Mouse (Mus musculus) layer of hippocampus, postnatal 10 days (tissue): ENCODE results near the gene Tmf1. TPM values are rescaled to one million over a fixed set of nuclear protein-coding genes. Genes with fewer than 3 reads are reported as not detected.

Experiments
- DNase-seq, 2 experiments: peaks; one replicate each; pipeline ENCODE4 v3.0.0; 2021; ENCODE audit warnings: low spot score in 2 of 2
- total RNA-seq, 2 experiments: library from RNA; stranded (reverse); gene quantifications; 2 replicates each; pipeline ENCODE4 v1.2.3; 2021

Tmf1 gene
- total RNA-seq, 2 experiments from 2014 or later = 52.0 to 56.3 TPM

DNA sequence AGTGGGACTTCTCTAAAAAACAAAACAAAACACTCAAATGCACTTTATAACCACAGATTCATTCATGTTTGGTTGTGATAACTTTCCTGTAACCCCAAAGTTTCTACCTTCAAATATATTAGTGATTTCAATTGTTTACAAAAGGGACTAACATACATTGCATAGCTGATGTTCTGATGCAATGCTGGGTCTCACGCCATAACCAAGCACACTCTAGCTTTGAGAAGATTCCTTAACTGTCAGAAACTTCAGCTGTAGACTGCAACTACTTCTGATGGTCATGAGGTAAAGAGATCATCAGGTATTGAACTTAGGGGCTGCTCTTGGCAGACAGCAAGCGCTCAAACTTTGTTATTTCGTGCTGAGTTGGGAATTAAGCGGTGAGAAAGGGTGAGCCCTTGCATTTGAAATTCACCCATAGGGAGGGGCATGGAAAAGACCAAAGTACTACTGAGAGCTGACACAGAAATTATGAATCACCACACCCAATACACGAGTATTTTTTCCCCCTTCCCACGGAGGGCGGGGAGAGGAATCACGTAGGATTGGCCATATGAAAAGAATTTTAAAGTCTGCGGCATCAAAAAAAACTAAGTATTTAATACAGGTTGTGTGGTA lies 25.4 kb upstream of the Tmf1 start:
- no peak for DNase-seq

DNA sequence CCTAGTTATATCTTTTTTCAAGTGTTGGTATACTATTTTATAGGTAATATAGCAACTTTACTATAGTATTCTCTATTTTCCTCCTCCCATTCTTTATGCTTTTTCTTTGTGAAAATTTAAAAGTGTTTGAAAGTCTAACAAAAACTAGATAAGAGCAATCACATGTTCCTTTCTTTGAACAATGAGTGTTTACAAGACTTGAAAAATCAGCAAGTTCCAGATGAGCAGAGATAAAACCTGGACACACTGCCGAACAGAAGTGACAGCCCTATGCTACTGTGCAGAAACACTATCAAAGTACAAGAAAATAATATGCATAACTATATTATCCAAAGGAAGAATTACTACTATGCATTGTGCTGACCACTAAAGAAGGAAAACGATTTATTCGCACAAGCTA lies 23.6 kb upstream of the Tmf1 start:
- DNase-seq = no peak

GRCm38 (mm10) chr6:97200437-97200836 lies 21.5 kb upstream of the Tmf1 start:
- no peak for DNase-seq

GRCm38 (mm10) chr6:97179367-97179828 lies 476 bp upstream of the Tmf1 start:
- DNase-seq = no peak

DNA sequence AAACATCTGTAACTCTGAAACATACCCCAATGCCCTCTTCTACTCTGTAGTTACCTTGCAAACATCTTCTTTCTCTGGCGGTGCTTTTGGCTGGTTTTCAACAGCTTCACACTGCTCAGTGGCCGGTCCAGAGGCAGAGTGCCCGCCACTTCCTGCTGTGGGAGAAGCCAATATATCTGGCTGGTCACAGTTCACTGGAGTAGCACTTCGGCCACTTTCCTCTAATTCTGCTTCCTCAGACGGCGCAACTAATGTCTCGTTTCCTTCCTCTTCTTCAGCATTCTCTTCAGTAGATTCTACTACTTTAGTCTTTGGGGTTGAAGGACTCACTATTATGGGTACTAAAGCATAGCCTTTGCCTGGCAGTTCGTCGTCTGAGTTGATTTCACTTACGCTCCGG lies 3.2 kb downstream of the Tmf1 start:
- peak in 1 of 2 experiments; percentile 17 for DNase-seq

DNA sequence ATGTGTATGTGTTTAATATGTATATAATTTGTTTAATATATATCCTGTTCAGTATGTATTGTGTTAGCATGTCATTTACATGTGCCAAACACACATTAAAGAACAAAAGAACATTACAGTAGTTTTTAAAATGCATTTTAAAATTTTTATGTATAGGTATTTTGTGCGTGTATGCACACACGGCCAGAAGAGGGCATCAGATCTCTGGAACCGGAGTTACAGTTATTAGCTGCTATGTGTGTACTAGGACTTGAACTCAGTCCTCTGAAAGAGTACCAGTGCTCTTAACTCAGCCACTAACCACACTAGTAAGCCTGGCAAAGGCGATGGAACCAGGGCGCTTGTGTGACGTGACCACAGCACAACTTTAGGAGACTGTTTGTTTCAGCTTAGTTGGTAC lies 28.8 kb downstream of the Tmf1 start:
- DNase-seq = no peak

DNA sequence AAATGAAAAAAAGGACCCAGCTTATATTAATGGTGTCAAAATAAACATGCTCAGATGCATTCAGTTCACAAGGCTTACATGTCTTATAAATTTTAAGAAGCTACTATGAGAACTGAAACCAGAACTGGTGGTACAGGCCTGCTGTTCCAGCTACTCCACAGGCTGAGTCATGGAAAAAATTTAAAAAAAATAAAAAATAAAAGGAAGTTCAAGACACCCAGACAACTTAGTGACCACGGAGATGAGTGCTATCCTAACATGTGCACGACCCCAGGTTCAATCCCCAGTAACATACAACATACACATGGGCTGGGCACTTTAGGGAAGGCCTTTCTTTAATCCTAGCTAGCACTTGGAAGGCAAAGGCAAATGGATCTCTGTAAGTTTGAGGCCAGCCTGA lies 29.2 kb downstream of the Tmf1 start:
- no peak for DNase-seq

DNA sequence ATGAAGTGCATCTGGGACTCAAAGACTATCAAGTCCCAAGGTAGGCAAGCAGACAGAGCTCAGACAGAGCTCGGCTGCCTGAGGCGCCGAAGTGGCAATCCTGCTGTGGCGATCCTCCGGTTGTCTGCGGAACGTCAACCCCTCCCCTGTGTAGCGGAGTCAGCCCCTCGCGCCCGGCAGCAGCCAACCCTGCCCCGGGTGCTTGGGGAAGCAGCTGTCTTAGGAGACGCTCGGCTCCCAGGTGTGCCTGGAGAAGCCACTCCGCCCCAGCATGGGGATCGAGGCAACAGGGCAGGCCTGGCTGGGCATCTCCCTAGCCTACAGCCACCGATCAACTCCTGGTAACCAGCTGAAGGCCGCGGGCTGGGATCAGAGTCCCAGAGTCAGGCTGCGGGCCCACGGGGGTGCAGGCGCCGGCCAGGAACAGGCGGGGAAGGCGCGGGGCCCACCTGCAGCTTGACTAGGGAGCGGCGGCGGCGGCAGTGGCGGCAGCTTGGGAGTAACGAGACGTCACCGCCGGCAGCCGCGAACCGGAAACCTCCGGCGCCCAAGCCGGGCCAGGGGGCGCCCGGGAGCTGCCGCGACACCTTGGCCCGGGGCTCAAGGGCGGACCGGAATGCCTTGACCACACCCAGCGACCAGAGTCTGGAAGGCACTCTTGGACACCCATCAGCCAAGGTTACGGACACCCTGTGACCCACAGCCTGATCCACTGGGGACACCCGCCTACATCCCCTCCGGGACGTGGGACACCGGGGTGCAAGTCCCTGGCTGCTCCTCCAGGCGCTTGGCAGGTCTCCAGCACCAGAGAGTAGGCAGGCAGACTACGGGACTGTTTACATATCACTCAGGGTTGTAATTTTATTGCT lies 30.3 kb downstream of the Tmf1 start, which contains the start of gene Eogt:
Gene Eogt (minus strand): TSS at position 800 of the 869 bp plus-strand sequence.
- peak; percentile 66 to 77 for DNase-seq

- DNase-seq = peak; percentile 54 to 58
These were observed 31.1 kb downstream of the Tmf1 start for GRCm38 (mm10) chr6:97147755-97148382.

GRCm38 (mm10) chr6:97145156-97145555 lies 33.8 kb downstream of the Tmf1 start:
- DNase-seq = no peak

DNA sequence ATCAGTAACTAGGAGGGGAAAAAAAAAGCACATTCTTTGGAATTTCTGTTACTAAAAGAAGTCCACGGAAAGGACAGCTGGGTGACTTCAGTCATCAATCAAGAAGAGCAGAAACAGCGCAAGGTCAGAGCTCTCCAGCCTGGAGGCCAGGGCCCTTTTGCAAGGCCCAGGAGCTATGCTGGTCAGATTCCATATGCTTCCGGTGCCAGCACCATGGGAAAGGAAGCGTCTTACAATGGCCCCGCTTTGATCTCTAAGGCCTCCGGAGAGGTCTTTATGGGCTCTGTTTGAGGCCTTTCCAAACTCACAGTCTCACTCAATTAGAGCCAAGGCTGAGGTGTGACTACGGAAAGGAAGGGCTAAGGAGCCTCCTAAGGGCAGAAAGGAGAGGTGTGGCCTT lies 34.6 kb downstream of the Tmf1 start:
- peak in 1 of 2 experiments; percentile 22 for DNase-seq

DNA sequence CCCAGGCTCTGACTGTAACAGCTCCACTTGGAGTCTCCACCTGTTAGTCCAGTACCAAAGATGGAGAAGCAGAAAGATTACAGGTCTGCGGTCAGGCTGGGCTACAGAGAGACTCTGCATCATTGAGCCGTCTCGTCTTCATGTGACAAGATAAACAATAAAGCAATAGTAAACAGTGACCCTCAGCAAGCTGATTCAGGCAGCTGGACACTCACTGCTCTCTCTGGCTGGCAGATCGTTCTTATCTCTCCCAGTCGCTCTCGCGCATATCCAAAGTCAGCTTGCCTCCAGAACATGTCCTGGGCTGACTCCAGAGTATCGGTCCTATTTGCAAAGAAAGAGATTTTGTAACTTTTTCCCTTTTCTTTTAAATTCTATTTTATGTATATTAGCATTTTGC lies 36.3 kb downstream of the Tmf1 start:
- DNase-seq = no peak

DNA sequence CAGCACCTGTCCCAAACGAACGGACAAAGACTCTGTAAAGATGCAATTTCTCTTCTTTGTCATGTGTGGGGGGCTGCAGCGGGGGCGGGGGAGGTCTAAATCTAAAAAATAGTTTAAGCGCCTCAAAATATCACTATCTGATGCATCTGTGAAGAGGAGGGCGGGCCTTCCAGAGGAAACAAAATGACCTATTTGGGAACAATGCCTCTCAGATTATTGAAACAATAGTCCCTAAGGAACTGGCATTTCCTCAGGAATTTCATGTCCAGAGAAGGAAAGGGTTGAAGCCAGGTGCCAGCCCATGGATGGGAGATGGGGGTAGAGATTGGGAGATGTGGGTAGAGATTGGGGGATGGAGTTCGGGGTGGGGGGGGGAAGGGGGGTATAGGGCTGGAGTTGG lies 37.1 kb downstream of the Tmf1 start:
- DNase-seq = no peak

DNA sequence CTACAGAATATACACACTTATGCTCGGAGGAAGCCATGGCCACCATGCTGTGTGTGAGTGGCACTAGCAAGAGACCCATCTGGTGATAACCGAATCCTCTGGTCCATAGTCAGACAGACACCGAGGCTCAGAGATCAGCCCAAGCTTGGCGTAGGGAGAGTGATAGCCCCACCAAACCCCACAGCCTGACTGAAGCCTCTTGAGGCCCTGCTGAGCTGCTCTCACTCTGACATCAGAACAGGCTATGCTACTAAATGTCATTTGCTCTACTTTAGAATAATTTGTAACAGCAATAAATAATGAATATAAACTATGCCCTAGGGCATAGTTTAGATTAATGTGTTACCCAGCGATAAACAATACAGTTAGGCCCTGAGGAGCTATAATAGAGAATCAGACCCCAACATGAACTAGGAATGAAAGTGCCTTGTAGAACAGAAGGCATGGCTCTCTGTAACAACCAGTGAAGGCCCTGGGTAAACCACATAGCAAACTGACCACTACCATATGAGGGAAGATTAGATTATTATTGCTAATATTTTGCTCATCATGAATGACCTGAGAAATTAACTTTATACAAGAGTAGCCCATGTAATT lies 46.1 kb downstream of the Tmf1 start:
- no peak for DNase-seq

GRCm38 (mm10) chr6:97131808-97132207 lies 47.1 kb downstream of the Tmf1 start:
- no peak for DNase-seq

- DNase-seq = no peak
These were observed 47.9 kb downstream of the Tmf1 start for GRCm38 (mm10) chr6:97130979-97131378.

- DNase-seq = no peak
These were observed 54.4 kb downstream of the Tmf1 start for GRCm38 (mm10) chr6:97124336-97125010.

- no peak for DNase-seq
These were observed 58.0 kb downstream of the Tmf1 start for GRCm38 (mm10) chr6:97120922-97121321.

DNA sequence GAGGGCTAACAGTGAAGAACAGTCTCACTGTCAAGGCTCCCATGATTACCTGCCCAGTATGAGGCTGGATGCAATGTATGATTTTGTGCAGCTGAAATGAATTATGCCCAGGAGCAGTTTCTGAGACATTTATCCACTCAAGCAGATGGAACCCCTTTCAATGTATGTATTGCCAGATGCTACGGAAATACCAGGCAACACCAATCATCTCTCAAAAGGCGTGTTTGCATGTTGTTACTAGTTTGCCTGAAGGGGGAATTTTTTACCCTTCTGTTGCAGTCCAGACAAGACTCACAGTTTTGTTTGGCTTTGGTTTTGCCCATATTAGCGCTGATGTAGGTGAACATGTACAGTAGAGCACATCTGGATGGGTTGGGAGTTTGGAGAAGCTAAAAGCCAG lies 60.6 kb downstream of the Tmf1 start:
- DNase-seq = no peak

DNA sequence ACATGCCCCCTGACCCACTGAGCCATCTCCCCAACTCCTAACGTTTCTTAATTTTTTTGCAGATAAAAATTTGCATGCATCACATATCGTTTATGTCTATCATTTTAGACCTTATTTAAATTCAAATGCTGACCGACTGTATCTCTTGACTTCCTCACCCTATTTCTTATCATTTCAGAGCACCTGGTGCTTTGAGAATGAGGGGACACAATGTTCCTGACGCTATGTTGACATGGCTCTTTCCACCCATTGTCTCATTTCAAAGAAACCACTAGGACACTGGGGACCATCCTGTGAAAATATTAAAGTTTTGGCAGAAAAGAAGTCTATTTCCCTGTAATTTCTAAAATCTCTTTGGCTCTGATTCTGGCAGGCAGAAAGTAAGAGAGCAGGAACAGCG lies 62.0 kb downstream of the Tmf1 start:
- DNase-seq = no peak

GRCm38 (mm10) chr6:97114821-97115220 lies 64.1 kb downstream of the Tmf1 start:
- no peak for DNase-seq
